Mouse (Mus musculus) CH12.LX (cell line): Measurements from ENCODE around the gene Nanos2. TPM values are rescaled to one million over a fixed set of nuclear protein-coding genes. Genes with fewer than 3 reads are reported as not detected.
A peak's percentile ranks its signal among the peaks of the same experiment; 100 is the strongest.

ENCODE experiments used
- DNase-seq: peaks from one replicate; pipeline ENCODE4 v3.0.0-alpha.2; 2013; ENCODE audit errors: extremely low read depth
- H3K27ac ChIP-seq: 2 replicates; pipeline ENCODE4 v1.5.1; 2012; ENCODE audit warnings: low read depth, mild to moderate bottlenecking, control low read depth, moderate library complexity; ENCODE audit not compliant: insufficient read depth
- H3K27me3 ChIP-seq: replicated peaks from 2 replicates; pipeline ENCODE3; 2012; ENCODE audit warnings: inconsistent platforms
- H3K36me3 ChIP-seq, 2 experiments: replicated peaks in 1 of 2; 2 replicates each; pipeline versions ENCODE3 to v1.6.1; 2012; ENCODE audit warnings: inconsistent platforms in 1 of 2, low read length in 1 of 2, mild to moderate bottlenecking in 1 of 2, mixed read lengths in 1 of 2, moderate library complexity in 1 of 2; ENCODE audit not compliant: control insufficient read depth in 1 of 2, insufficient read depth in 1 of 2
- H3K4me1 ChIP-seq, 2 experiments: 2 replicates each; pipeline ENCODE4 v1.6.1; 2012; ENCODE audit warnings: inconsistent platforms in 1 of 2, moderate library complexity in 1 of 2; ENCODE audit not compliant: insufficient read depth in 2 of 2, control insufficient read depth in 1 of 2
- H3K4me2 ChIP-seq: 2 replicates; pipeline ENCODE4 v1.6.1; 2012; ENCODE audit warnings: low read depth, mild to moderate bottlenecking, control low read depth; ENCODE audit not compliant: poor library complexity, insufficient read depth, severe bottlenecking
- H3K4me3 ChIP-seq, 3 experiments: fragments of 150-350 bp in 1 of 3; sonication (generic) in 1 of 3; replicated peaks in 1 of 3; 2 replicates each; pipeline versions ENCODE3 to v1.5.1; 2011 to 2012; ENCODE audit warnings: low read depth in 2 of 3, low read length in 2 of 3, mild to moderate bottlenecking in 2 of 3, moderate library complexity in 2 of 3, control low read depth in 1 of 3, improper control_type of control experiment in 1 of 3, inconsistent platforms in 1 of 3, mixed read lengths in 1 of 3; ENCODE audit not compliant: poor library complexity in 1 of 3
- H3K79me2 ChIP-seq: replicated peaks from 2 replicates; pipeline ENCODE4 v1.6.1; 2012; ENCODE audit warnings: mild to moderate bottlenecking, moderate library complexity; ENCODE audit not compliant: control insufficient read depth, poor library complexity, insufficient read depth, severe bottlenecking; ENCODE audit errors: extremely low read depth
- H3K9ac ChIP-seq: 2 replicates; pipeline ENCODE4 v1.6.1; 2012; ENCODE audit warnings: low read depth, mild to moderate bottlenecking, control low read depth, moderate library complexity; ENCODE audit not compliant: insufficient read depth
- H3K9me3 ChIP-seq: replicated peaks from 2 replicates; pipeline ENCODE3; 2012; ENCODE audit warnings: low read length, inconsistent platforms, mixed read lengths
- E2F4 ChIP-seq: IDR thresholded peaks from 2 replicates; pipeline ENCODE4 v1.6.1; 2011; ENCODE audit warnings: low read depth, low read length, improper control_type of control experiment; ENCODE audit not compliant: insufficient replicate concordance
- ELF1 ChIP-seq: IDR thresholded peaks from 2 replicates; pipeline ENCODE4 v1.6.1; 2014; ENCODE audit warnings: low read depth, mild to moderate bottlenecking, inconsistent platforms, low read length, improper control_type of control experiment
- EP300 ChIP-seq: IDR thresholded peaks from 2 replicates; pipeline ENCODE4 v1.6.1; 2011; ENCODE audit warnings: low read length, improper control_type of control experiment
- MAX ChIP-seq: IDR thresholded peaks from 2 replicates; pipeline ENCODE4 v1.6.1; 2011; ENCODE audit warnings: low read length, improper control_type of control experiment
- MXI1 ChIP-seq: IDR thresholded peaks from 2 replicates; pipeline ENCODE4 v1.6.1; 2011; ENCODE audit warnings: mild to moderate bottlenecking, low read depth, low read length, improper control_type of control experiment
- NELFE ChIP-seq: IDR thresholded peaks from 2 replicates; pipeline ENCODE4 v1.6.1; 2011; ENCODE audit warnings: low read depth, low read length, improper control_type of control experiment
- NRF1 ChIP-seq: IDR thresholded peaks from 2 replicates; pipeline ENCODE4 v1.6.1; 2014; ENCODE audit warnings: low read depth, mild to moderate bottlenecking, inconsistent platforms, low read length, improper control_type of control experiment, moderate library complexity
- PAX5 ChIP-seq: IDR thresholded peaks from 2 replicates; pipeline ENCODE4 v1.6.1; 2012; ENCODE audit warnings: low read length, inconsistent platforms, mixed read lengths
- POLR2A ChIP-seq: IDR thresholded peaks from 2 replicates; pipeline ENCODE4 v1.6.1; 2011; ENCODE audit warnings: low read depth, mild to moderate bottlenecking, improper control_type of control experiment, low read length
- POLR2AphosphoS2 ChIP-seq: IDR thresholded peaks from 2 replicates; pipeline ENCODE4 v1.6.1; 2011; ENCODE audit warnings: low read depth, low read length, improper control_type of control experiment
- SIN3A ChIP-seq: IDR thresholded peaks from 2 replicates; pipeline ENCODE4 v1.6.1; 2012; ENCODE audit warnings: low read length, improper control_type of control experiment, inconsistent platforms
- ZNF384 ChIP-seq: IDR thresholded peaks from 2 replicates; pipeline ENCODE4 v1.6.1; 2012; ENCODE audit warnings: low read depth, low read length, improper control_type of control experiment, inconsistent platforms
- dilution Hi-C: fragments of 300-500 bp; cut with MboI; formaldehyde crosslinking; loops from 2 replicates; pipeline ENCODE4 v1.14.3; 2020; ENCODE audit warnings: low sequenced_read_pairs; ENCODE audit not compliant: extremely low pct_unique_long_range_greater_than_20kb, extremely low pct_ligation_motif_present
- in situ Hi-C: fragments of 300-500 bp; cut with MboI; formaldehyde crosslinking; loops from 3 replicates; pipeline ENCODE4 v1.14.3; 2019; ENCODE audit warnings: low sequenced_read_pairs, low pct_ligation_motif_present, low pct_unique_long_range_greater_than_20kb, mixed read lengths
- polyA plus RNA-seq: library from polyadenylated mRNA; unstranded; fragments of >175 nt; gene quantifications from 2 replicates; pipeline ENCODE4 v1.2.1, GENCODE M21; 2012; ENCODE audit warnings: low read depth; ENCODE audit not compliant: insufficient read length
- total RNA-seq, 2 experiments: library from RNA; depleted of rRNA; stranded (reverse); fragments of 300-350 nt in 1 of 2; fragments of >200 nt in 1 of 2; gene quantifications; 2 replicates each; pipeline ENCODE4 v1.2.3; 2012 to 2014

Nanos2 gene
- total and polyA plus RNA-seq, 3 experiments = not detected

- H3K27ac ChIP-seq = no peak overlapping the region
- TF ChIP-seq NRF1 = no peak
- TF ChIP-seq ELF1 = peak; percentile 60
- peak; percentile 53; the same call in 1 of the 2 replicates for TF ChIP-seq MXI1
- peak; percentile 45; the same call in 1 of the 2 replicates for TF ChIP-seq POLR2A
- peak; percentile 77; the same call in 1 of the 2 replicates for TF ChIP-seq SIN3A
- dilution Hi-C loops (no loop called here), in situ Hi-C loops (no loop called here)
- H3K36me3 ChIP-seq = no peaks in the 10 kb centered on the region
- H3K9ac ChIP-seq = no peak overlapping the region
- no peaks in the 10 kb centered on the region for H3K79me2 ChIP-seq
- peaks cover 70% of the 10 kb centered on the region for H3K27me3 ChIP-seq
- H3K4me2 ChIP-seq = peak overlapping the region; percentile 71
- H3K9me3 ChIP-seq = no peaks in the 10 kb centered on the region
- peaks cover 0 to 6% of the 10 kb centered on the region in 2 experiments; a peak in 1 of 4 replicates for H3K4me1 ChIP-seq
- DNase-seq = peak; percentile 39
- no peak overlapping the region for H3K4me3 ChIP-seq
Observed at GRCm38 (mm10) chr7:18950523-18951315, 36.5 kb upstream of the Nanos2 start.

DNA sequence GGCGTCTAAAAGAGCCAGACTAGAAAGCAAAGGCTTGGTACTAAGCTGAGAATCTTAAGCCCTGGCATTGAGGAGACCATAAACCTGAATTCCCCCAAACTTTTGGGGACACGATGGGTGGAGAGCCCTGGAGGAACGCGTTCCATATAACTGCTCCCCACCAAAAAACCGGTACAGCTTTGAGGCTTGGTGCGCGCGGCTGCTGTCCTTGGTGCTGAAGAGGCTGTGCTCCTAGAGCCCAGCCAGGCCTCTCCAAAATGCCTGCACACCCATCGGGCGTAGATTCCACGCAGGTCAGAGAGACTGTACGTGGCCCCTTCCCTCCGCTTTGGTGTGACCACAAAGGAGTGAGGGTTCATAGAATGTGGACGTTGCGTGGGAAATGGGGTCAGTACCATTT, 35.8 kb upstream of the Nanos2 start:
- in situ Hi-C loops = no loop called here
- H3K36me3 ChIP-seq = no peaks in the 10 kb centered on the region
- dilution Hi-C loops = no loop called here
- peak overlapping the region; percentile 71 for H3K4me2 ChIP-seq
- DNase-seq = peak; percentile 33
- no peaks in the 10 kb centered on the region for H3K79me2 ChIP-seq
- TF ChIP-seq EP300 = no peak
- TF ChIP-seq POLR2AphosphoS2 = no peak
- no peak for TF ChIP-seq ZNF384
- TF ChIP-seq MXI1 = peak; percentile 71
- no peak for TF ChIP-seq NELFE
- no peak for TF ChIP-seq MAX
- TF ChIP-seq SIN3A = 0 out of 2 replicates have a peak, but pooled peaks have one; percentile 60
- no peak for TF ChIP-seq E2F4
- TF ChIP-seq PAX5 = no peak
- H3K27me3 ChIP-seq = peaks cover 74% of the 10 kb centered on the region
- H3K27ac ChIP-seq = no peak overlapping the region
- no peak overlapping the region for H3K9ac ChIP-seq
- H3K4me1 ChIP-seq = peaks cover 0 to 6% of the 10 kb centered on the region in 2 experiments; a peak in 1 of 4 replicates
- no peaks in the 10 kb centered on the region for H3K9me3 ChIP-seq
- no peak overlapping the region for H3K4me3 ChIP-seq
